Mouse (Mus musculus): Measurements from ENCODE around the gene Mpnd.
A peak's percentile ranks its signal among the peaks of the same experiment; 100 is the strongest.

Mpnd gene

GRCm38 (mm10) chr17:56005415-56006061, at the start of gene Mpnd, which contains the start of gene Stap2:
Gene Mpnd (plus strand): TSS chr17:56005711.
Gene Stap2 (minus strand): TSS chr17:56005584.
- DNase-seq = peak; percentile 36

DNA sequence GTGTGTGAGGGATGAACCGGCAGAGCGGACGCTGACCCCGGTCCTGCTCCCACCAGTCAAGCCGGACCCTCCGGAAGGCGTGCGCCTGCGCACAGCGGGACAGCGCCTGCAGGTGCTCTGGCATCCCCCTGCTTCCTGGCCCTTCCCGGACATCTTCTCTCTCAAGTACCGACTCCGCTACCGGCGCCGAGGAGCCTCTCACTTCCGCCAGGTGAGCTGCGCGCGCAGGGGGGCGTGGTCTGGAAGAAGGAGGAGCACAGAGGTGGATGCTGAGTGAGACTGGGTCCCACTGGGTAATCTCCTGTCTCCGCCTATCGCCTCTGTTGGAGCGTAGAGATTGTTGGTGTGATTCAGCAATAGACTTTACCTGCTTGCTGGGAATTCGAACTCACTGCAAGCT, 49.4 kb upstream of the Mpnd start:
- peak; percentile 90 for DNase-seq

DNA sequence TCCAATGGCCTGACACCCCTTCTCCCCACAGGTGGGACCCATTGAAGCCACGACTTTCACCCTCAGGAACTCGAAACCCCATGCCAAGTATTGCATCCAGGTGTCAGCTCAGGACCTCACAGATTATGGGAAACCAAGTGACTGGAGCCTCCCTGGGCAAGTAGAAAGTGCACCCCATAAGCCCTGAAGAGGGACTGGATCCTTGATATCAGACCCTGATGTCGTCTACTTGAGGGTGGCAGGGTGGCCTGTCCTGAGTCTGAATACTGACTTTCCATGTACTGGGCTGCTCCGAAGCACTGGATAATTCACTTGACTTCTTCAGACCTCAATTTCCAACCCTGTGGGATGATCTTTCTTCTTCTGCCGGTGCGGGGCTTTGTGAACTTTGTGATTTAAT, 48.9 kb upstream of the Mpnd start:
- no peak for DNase-seq

DNA sequence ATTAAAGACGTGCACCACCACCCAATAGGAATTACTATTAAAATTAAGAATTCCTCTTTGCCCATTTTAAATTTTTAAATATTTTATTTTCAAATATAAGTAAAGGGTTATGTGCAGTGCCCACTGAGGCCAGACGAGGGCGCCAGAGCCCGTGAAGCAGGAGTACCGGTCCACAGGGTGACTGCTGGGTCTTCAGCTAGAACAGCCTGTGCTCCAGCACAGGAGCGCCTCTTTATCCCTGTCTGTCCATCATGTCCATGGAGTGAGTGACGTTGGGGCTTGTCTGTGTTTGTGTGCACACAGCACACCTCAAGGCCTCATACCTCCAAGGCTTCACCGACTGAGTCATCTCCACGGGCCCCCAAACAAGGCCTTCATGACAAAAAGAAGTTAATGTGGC, 48.3 kb upstream of the Mpnd start:
- peak; percentile 86 for DNase-seq

GRCm38 (mm10) chr17:55957726-55958583, 47.6 kb upstream of the Mpnd start:
- DNase-seq = no peak

DNA sequence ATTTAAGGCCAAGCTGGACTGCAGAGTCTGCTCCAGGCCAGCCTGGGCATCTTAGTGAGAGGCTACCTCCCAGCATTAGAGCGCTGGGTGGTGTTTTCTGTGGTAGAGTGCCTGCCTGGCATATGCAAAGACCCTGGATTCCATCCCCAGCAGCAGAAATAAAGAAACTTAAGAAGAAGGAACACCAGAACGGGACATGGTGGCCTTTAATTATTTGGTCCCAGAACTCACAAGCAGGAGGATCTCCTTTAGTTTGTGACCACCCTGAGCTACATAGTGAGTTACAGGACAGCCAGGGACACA, 47.0 kb upstream of the Mpnd start:
- no peak for DNase-seq

- peak; percentile 92 for DNase-seq
Observed at GRCm38 (mm10) chr17:55958918-55959728, 46.4 kb upstream of the Mpnd start, which contains the start of gene Yju2. Gene Yju2 (plus strand): TSS chr17:55959099.

GRCm38 (mm10) chr17:55959946-55960740, 45.4 kb upstream of the Mpnd start:
- no peak for DNase-seq

DNA sequence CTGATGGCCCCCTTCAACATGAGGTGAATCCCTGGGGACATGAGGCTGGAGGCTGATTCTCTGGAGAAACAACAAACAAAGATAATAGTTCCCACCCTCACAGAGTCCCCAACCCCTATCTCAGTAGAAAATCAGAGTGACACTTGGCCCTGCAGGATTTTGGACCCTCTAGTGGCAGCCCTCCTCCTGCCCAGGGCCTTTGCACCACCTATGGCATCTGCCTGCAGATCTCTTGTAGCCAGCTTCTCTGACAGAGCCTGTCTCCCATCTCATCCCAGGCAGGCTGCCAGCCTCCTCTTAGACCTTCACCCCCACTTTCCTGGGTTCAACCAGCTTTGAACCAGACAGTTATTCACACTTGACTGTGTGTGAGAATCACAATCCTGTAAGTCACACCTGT, 44.7 kb upstream of the Mpnd start:
- no peak for DNase-seq

- DNase-seq = no peak
Observed at GRCm38 (mm10) chr17:55961631-55962030, 43.9 kb upstream of the Mpnd start.

- DNase-seq = peak; percentile 55
Observed at GRCm38 (mm10) chr17:55963171-55963570, 42.3 kb upstream of the Mpnd start.

DNA sequence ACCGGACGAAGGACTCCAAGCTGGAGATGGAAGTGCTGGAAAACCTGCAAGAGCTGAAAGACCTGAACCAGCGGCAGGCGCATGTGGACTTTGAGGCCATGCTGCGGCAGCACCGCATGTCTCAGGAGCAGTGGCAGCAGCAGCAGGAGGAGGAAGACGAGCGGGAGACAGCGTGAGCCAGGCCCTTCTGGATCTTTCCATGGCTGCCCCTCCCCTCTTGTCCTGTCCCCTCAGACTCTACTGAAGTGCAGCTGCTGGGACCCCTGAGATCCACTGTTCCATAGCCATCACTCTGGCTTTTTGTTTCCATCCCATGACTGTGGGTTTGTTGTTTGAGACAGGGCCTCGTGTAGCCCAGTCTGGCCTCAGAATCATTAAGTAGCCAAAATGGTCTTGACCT, 41.0 kb upstream of the Mpnd start:
- no peak for DNase-seq

GRCm38 (mm10) chr17:55964996-55965395, 40.5 kb upstream of the Mpnd start:
- DNase-seq = no peak

DNA sequence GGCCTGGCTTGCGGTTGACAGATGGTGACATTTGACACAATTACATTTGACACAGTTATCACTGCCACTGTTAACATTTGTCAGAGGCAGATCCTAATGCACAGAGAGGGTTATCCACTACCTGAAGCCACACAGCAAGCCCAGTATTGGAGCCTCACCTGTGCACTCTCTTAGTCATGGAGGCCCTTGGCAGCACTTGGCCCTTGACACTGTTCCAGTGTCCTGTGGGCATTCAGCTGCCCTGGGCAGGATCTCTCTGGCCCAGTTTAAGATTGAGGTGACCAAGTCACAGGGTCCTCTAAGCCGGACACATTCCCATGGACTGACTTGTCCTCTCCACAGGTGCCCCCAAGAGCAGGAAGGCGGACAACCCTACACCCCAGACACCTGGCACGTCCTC, 38.3 kb upstream of the Mpnd start:
- no peak for DNase-seq

DNA sequence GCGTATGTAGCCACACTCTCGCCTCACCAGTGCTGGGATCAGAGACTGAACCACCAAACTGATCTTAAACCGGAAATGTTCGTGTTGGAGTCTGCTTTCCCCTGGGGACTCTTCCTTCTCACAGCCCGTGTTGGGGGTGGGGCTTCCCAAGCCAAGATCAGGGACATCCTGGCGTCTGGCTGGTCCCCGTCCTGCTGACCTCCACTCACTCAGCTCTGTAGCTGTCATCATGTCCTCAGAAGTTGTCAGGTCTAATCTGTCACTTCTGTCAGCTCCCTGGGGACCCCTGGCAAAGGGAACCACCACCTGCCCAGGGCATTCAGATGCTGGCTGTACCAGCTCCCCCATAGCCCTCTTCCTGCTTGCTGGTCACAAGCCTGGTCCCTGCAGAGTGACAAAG, 37.3 kb upstream of the Mpnd start:
- DNase-seq = no peak

DNA sequence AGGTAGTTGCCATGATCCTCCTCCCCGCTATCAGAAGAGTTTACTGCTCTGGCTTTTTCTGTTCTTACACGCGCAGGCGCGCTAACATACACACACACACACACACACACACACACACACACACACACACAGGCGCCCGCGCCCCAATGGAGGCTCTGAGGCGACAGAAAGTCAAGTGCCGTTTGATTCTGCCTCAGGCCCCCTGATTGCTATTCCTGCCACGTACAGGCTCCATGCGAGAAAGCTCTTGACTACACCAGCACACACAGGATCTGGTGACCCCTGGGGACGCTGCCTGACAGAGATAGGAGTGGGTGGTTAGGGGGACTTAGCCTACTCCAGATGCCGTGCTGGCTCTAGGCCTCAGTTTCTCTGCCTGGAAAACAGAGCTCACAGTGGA, 36.0 kb upstream of the Mpnd start:
- DNase-seq = no peak

DNA sequence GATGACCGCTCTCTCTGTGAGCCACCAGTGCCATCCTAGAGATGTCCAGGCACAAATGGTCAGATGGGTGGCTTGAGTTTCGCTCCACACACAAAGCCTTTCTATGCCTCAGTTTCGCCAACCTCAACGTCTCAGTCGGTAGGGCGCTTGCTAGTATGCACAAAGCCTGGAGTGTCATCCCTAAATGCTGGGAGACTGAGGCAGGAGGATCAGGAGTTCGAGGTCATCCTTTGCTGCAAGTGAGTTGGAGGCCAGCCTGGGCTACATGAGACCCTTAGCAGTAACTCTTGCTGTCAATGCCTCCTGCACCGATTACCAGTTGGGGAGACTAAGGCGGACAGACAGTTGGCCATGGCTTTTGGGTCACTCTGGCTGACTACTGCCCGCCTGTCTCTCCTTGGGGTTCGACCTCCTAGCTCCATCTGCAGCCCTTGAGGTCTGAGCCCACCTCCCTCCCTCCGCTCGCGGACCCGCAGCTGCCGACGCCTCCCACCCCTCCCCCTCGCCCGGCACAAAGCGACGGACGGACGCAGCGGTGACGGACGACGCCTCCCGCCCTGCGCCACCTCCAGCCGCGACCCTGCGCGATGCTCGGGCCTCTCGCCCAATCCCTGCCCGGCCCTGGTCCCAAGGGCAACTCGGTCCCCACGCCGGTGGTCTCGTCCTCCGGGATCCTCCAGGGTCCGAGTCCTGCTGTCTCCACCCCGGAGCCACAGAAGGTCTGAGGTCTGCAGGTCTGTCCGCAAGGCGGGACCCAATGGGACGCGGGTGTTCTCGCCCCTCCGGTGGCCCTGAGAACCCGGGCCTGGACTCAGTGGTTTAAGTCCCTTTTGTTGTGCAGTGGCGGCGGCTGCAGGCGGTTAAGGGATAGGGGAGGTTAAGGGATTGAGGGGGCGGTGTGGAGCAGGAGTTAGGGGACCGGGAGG, 35.3 kb upstream of the Mpnd start, which contains the start of gene Shd:
Shd (plus strand) TSS at position 502 of the 926 bp plus-strand sequence.
- DNase-seq = no peak

DNA sequence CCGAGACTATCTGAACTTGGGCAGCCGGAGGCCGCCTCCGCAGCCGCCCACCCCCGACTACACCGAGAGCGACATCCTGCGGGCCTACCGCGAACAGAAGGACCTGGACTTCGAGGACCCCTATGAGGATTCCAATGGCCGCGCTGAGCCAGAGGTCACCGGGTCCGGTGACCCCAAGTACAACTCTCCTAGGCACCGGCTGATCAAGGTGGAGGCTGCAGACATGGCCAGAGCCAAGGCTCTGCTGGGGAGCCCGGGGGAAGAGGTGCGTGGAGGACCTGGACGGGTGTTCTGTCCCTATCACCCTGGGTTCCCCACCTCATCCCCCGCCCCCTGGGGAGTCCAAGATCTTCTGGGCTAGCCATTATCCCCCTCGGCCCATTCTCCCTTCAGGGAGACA, 34.1 kb upstream of the Mpnd start:
- no peak for DNase-seq

DNA sequence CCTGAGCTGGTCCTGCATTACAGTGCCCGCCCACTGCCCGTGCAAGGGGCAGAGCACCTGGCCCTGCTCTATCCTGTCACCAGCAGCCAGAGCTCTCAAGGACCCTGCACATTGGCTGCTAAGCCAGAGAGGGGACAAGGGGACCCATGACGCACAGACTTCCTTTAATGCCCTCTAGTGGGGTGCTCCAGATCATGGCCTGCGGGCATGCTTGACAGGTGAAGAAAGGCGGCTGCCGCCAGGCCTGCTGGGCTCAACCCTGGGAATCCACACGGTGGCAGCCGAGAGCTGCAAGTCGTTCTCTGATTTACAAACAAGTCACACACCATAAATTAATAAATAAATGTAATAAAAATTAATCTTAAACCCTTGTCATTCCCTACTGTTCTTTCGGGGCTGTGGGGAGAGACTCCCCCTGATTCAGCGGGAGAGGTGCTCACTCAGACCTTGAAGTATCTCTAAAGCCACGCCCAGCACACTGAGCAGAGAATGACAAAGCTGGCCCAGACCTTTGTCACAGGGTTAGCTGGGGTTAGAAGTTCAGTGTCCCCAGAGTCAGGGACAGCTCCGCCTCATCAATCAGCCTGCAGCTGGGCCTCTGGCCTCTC, 29.2 kb upstream of the Mpnd start:
- DNase-seq = peak; percentile 70

DNA sequence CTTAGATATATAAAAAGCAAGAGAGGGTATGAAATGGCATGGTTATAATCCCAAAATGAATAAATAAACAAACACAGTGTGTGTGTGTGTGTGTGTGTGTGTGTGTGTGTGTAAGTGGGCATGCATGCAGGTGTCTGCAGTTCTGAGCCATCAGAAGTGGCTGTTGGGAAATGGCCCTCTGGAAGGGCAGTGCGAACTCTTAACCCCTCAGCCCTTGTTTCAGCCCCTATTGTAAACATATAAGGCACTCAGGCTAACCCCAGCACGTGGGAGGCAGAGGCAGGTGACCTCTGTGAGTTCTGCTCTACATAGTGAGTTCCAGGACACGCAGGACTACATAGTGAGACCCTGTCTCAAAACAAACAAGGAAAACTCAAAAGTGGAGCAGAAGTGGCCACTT, 28.2 kb upstream of the Mpnd start:
- DNase-seq = no peak

All from liver (tissue).